Mouse (Mus musculus) midbrain, postnatal 0 days (tissue): ENCODE measurements at regions not wholly inside any gene's neighbourhood (a gene's known extent, or its start where the extent isn't known, plus 50 kb on each side); places are given as distances from the start of the nearest gene placed in this dataset.

ENCODE experiments used
- ATAC-seq: fragments of 200-750 bp; cut with Nextera tagmentation; 2 replicates; pipeline ENCODE4 v1.8.0; 2017; ENCODE audit warnings: moderate number of reproducible peaks, mild to moderate bottlenecking, moderate TSS enrichment, moderate library complexity; ENCODE audit not compliant: low FRiP score
- DNase-seq: peaks from one replicate; pipeline ENCODE4 v3.0.0-alpha.2; 2015; ENCODE audit warnings: low spot score
- H3K27ac ChIP-seq: fragments of 300-500 bp; sonication (generic); 2 replicates; pipeline ENCODE4 v1.5.1; 2014; ENCODE audit warnings: low read depth, mild to moderate bottlenecking, low read length, mixed read lengths
- H3K27me3 ChIP-seq: fragments of 300-500 bp; sonication (generic); 2 replicates; pipeline ENCODE4 v1.6.1; 2014; ENCODE audit warnings: low read length, control low read depth, mixed read lengths; ENCODE audit not compliant: insufficient read depth
- H3K36me3 ChIP-seq: fragments of 300-500 bp; sonication (generic); 2 replicates; pipeline ENCODE4 v1.6.1; 2014; ENCODE audit warnings: low read length, control low read depth, mixed read lengths; ENCODE audit not compliant: insufficient read depth
- H3K4me1 ChIP-seq: fragments of 300-500 bp; sonication (generic); 2 replicates; pipeline ENCODE4 v1.6.1; 2014; ENCODE audit warnings: mild to moderate bottlenecking, control low read depth, antibody characterized with exemption, low read length, mixed read lengths; ENCODE audit not compliant: insufficient read depth
- H3K4me2 ChIP-seq: fragments of 300-500 bp; sonication (generic); 2 replicates; pipeline ENCODE4 v1.6.1; 2014; ENCODE audit warnings: low read depth, mild to moderate bottlenecking, low read length, mixed read lengths; ENCODE audit not compliant: poor library complexity, severe bottlenecking
- H3K4me3 ChIP-seq: fragments of 300-500 bp; sonication (generic); 2 replicates; pipeline ENCODE4 v1.5.1; 2014; ENCODE audit warnings: low read depth, mild to moderate bottlenecking, low read length, moderate library complexity
- H3K9ac ChIP-seq: fragments of 300-500 bp; sonication (generic); replicated peaks from 2 replicates; pipeline ENCODE4 v1.6.1; 2014; ENCODE audit warnings: mild to moderate bottlenecking, low read length, moderate library complexity, mixed read lengths; ENCODE audit not compliant: poor library complexity, severe bottlenecking
- H3K9me3 ChIP-seq: fragments of 300-500 bp; sonication (generic); 2 replicates; pipeline ENCODE4 v1.6.1; 2016; ENCODE audit warnings: low read length, control low read depth
- CTCF ChIP-seq: IDR thresholded peaks from 2 replicates; pipeline ENCODE4 v1.5.1; 2016; ENCODE audit warnings: antibody characterized with exemption, mild to moderate bottlenecking
- WGBS: fragments of 180-500 bp; shearing (Covaris S2); extraction: QIAGEN DNeasy Blood & Tissue Kit; methylation state at CpG from one replicate; pipeline ENCODE4 v1.1.7; 2014; 5-methylcytosine and 5-hydroxymethylcytosine counted together

- no peak overlapping the region for H3K9ac ChIP-seq
- no peak for DNase-seq
- H3K4me1 ChIP-seq: no peaks in the 10 kb centered on the region
- no peak for ATAC-seq
- no peak overlapping the region for H3K27ac ChIP-seq
- H3K4me3 ChIP-seq: no peak overlapping the region
- TF ChIP-seq CTCF: no peak
- H3K9me3 ChIP-seq: no peaks in the 10 kb centered on the region
- WGBS: 85% methylated on average over 13 of the region's 13 CpGs
- no peak overlapping the region for H3K4me2 ChIP-seq
- H3K36me3 ChIP-seq: no peaks in the 10 kb centered on the region
- H3K27me3 ChIP-seq: no peaks in the 10 kb centered on the region
Observed at GRCm38 (mm10) chr14:105800142-105800925, 96.3 kb downstream of the Spry2 start.

GRCm38 (mm10) chr14:105799401-105799861 is 97.2 kb downstream of the Spry2 start:
- Histone ChIP-seq H3K36me3 (no peaks in the 10 kb centered on the region), H3K27me3 (no peaks in the 10 kb centered on the region), H3K9me3 (no peaks in the 10 kb centered on the region), H3K9ac (no peak overlapping the region), H3K4me2 (no peak overlapping the region), H3K4me3 (no peak overlapping the region), H3K4me1 (no peaks in the 10 kb centered on the region), H3K27ac (no peak overlapping the region)
- WGBS: 56% methylated on average over 3 of the region's 3 CpGs
- no peak for TF ChIP-seq CTCF
- DNase-seq: no peak
- no peak for ATAC-seq

GRCm38 (mm10) chr14:105793010-105793702 is 103.5 kb downstream of the Spry2 start:
- no peak overlapping the region for H3K27ac ChIP-seq
- no peaks in the 10 kb centered on the region for H3K36me3 ChIP-seq
- no peak overlapping the region for H3K4me3 ChIP-seq
- DNase-seq (no peak), ATAC-seq (no peak)
- H3K4me2 ChIP-seq: no peak overlapping the region
- TF ChIP-seq CTCF: no peak
- H3K27me3 ChIP-seq: no peaks in the 10 kb centered on the region
- 80% methylated on average over 4 of the region's 4 CpGs for WGBS
- H3K9me3 ChIP-seq: no peaks in the 10 kb centered on the region
- no peaks in the 10 kb centered on the region for H3K4me1 ChIP-seq
- no peak overlapping the region for H3K9ac ChIP-seq

- Histone ChIP-seq H3K27me3 (no peaks in the 10 kb centered on the region), H3K9ac (no peak overlapping the region), H3K36me3 (no peaks in the 10 kb centered on the region), H3K27ac (no peak overlapping the region), H3K9me3 (no peaks in the 10 kb centered on the region), H3K4me2 (no peak overlapping the region), H3K4me1 (no peaks in the 10 kb centered on the region), H3K4me3 (no peak overlapping the region)
- DNase-seq: no peak
- TF ChIP-seq CTCF: no peak
- 92% methylated on average over 4 of the region's 4 CpGs for WGBS
- no peak for ATAC-seq
Observed at GRCm38 (mm10) chr14:105790441-105790840, 106.2 kb downstream of the Spry2 start.

- ATAC-seq: no peak
- no peak overlapping the region for H3K9ac ChIP-seq
- 88% methylated on average over 5 of the region's 5 CpGs for WGBS
Observed at GRCm38 (mm10) chr14:105783428-105783827, 113.2 kb downstream of the Spry2 start.

GRCm38 (mm10) chr14:105779760-105780159 is 116.9 kb downstream of the Spry2 start:
- DNase-seq: no peak
- Histone ChIP-seq H3K4me2 (no peak overlapping the region), H3K9me3 (no peaks in the 10 kb centered on the region), H3K27ac (no peak overlapping the region), H3K9ac (no peak overlapping the region), H3K4me1 (no peaks in the 10 kb centered on the region), H3K27me3 (no peaks in the 10 kb centered on the region), H3K36me3 (no peaks in the 10 kb centered on the region), H3K4me3 (no peak overlapping the region)
- WGBS: 76% methylated on average over 3 of the region's 3 CpGs
- no peak for TF ChIP-seq CTCF
- ATAC-seq: no peak

More at GRCm38 (mm10) chr14:105783428-105783827, 113.2 kb downstream of the Spry2 start:
- Histone ChIP-seq H3K4me1 (no peaks in the 10 kb centered on the region), H3K4me3 (no peak overlapping the region), H3K27ac (no peak overlapping the region), H3K4me2 (no peak overlapping the region), H3K36me3 (no peaks in the 10 kb centered on the region), H3K9me3 (no peaks in the 10 kb centered on the region), H3K27me3 (no peaks in the 10 kb centered on the region)
- no peak for TF ChIP-seq CTCF
- no peak for DNase-seq
